Mouse (Mus musculus) E14TG2a.4 (cell line): ENCODE data around the gene Tmem174.

Experiments
- H3K27me3 ChIP-seq: 2 replicates; pipeline ENCODE4 v1.6.1; 2014; ENCODE audit warnings: low read length, control low read depth; ENCODE audit not compliant: insufficient read depth
- H3K36me3 ChIP-seq: 2 replicates; pipeline ENCODE4 v1.6.1; 2014; ENCODE audit warnings: low read length, control low read depth; ENCODE audit not compliant: insufficient read depth
- H3K4me1 ChIP-seq: replicated peaks from 2 replicates; pipeline ENCODE4 v1.6.1; 2014; ENCODE audit warnings: low read depth, low read length, control low read depth
- H3K4me3 ChIP-seq: replicated peaks from 2 replicates; pipeline ENCODE4 v1.5.1; 2014; ENCODE audit warnings: mild to moderate bottlenecking, low read length
- H3K9me3 ChIP-seq: 2 replicates; pipeline ENCODE4 v1.6.1; 2014; ENCODE audit warnings: low read length, control low read depth
- CTCF ChIP-seq: conservative IDR thresholded peaks from 2 replicates; pipeline ENCODE4 v1.5.1; 2014; ENCODE audit warnings: low read length
- NANOG ChIP-seq: IDR thresholded peaks from 2 replicates; pipeline ENCODE4 v1.6.1; 2014; ENCODE audit warnings: borderline replicate concordance, low read length, mixed read lengths
- POU5F1 ChIP-seq: IDR thresholded peaks from 2 replicates; pipeline ENCODE4 v1.6.1; 2014; ENCODE audit warnings: low read length, borderline replicate concordance

The Tmem174 gene

DNA sequence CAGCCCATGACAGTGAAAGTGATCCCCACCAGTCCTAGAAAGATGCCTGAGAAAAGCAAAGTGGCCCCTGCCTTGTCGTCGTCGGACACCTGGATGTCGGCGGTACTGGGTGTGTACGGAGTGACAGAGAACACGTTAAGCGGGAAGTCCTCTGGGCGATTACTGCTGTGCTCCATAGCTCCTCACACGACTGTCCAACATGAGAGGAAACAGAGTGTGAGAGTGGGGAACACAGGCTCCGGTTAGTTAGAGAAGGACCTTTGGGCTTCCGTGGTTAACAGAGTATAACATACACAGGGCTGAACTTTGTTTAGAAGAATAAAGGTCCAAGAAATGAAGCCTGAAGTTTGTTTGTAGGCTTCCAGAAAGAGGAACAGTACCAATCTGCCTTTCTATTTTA, at the start of gene Tmem174:
Tmem174 (minus strand) TSS at position 266 of the 400 bp plus-strand sequence.
- Histone ChIP-seq H3K4me1 (peaks cover 5% of the 10 kb centered on the region; the same call in 1 of the 2 replicates), H3K9me3 (peaks cover 13% of the 10 kb centered on the region)
- no peak for TF ChIP-seq NANOG
- no peak for TF ChIP-seq CTCF
- TF ChIP-seq POU5F1: no peak

DNA sequence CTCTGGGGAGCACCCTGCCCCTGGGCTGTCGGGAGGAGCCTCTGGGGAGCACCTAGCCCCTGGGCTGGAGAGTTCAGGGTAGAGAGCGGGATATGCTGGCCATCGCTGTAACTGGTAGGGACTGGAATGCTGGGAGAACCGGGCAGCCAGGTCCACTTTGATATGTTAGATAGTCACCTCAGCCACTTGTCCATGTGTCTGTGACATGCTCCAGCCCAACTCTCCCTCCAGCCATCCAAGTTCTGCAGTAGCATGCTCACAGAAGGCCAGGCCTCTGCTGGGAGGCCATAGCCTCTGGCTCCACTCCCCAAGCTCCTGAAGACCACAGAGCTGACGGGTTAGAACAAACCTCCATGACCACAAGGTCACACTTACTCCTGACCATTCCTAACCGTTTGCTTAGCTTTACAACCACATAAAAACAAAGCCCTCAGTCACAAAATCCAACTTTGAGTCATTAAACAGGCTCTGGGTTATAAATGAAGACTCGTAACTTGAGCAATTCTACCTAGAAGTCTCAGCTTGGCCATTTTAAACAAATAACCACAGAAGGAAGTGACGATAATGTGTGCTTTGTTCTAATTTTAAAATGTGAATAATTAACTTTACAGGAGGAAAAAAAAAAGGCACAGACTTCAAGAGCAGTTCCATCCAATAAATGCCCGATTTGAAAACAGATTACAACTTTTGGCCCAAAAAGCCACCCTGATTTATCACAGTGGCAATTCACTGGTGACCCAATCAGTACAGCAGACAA, 47.1 kb upstream of the Tmem174 start:
- Histone ChIP-seq H3K27me3 (peaks cover 6% of the 10 kb centered on the region; the same call in 1 of the 2 replicates), H3K4me3 (no peak overlapping the region), H3K36me3 (no peaks in the 10 kb centered on the region), H3K9me3 (no peaks in the 10 kb centered on the region), H3K4me1 (no peaks in the 10 kb centered on the region)
- TF ChIP-seq NANOG: no peak
- no peak for TF ChIP-seq CTCF
- TF ChIP-seq POU5F1: no peak

More for the DNA sequence above, at the start of gene Tmem174:
- Histone ChIP-seq H3K27me3 (peaks cover 20% of the 10 kb centered on the region), H3K36me3 (no peaks in the 10 kb centered on the region), H3K4me3 (peak within 1 kb of the TSS; percentile 39)

DNA sequence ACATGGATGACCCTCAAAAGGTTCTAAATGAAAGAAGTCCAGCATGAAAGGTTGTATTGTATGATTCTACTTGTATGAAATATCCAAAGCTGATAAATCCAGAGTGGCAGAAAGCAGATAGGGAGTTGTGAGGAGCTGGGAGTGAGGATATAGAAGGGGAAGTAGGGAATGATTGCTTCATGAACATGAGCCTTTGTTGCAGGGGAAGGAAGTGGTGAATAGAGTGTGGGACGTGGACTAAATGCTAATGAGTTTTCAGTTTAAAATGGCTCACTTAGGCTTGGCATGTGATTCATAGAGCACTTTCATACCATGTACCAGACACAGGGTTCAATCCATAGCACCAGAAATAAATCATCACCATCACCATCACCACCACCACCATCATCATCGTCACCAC, 46.2 kb upstream of the Tmem174 start:
- H3K4me1 ChIP-seq: no peaks in the 10 kb centered on the region
- no peaks in the 10 kb centered on the region for H3K36me3 ChIP-seq
- H3K9me3 ChIP-seq: no peaks in the 10 kb centered on the region
- TF ChIP-seq NANOG (no peak), POU5F1 (no peak), CTCF (no peak)
- peaks cover 14% of the 10 kb centered on the region; the same call in 1 of the 2 replicates for H3K27me3 ChIP-seq
- H3K4me3 ChIP-seq: no peak overlapping the region

DNA sequence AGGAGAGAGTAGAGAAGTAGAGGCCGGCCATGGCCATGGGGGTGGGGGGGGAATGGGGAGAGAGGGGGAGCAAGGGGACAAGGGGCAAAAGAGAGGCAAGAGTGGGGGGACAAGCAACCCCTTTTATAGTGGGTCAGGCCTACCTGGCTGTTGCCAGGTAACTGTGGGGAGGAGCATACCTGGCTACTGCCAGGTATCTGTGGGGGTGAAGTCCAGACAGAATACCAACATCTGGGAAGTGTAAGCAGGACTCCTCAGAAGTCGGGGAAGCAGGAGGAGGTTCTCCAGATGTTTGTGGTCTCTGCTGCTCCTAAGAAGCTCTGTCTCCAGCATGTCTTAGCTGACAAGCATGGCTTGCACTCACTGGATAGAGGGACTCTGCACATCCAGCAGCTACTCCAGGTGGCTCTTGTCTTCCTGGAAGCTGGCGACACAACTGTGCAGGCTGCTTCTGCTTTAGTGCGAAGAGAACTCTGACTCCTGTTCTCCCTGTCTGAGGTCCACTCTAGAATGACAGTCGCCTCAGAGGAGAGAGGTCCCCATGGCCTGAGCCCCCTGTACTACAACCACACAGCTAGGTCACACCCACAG, 43.4 kb upstream of the Tmem174 start:
- Histone ChIP-seq H3K4me1 (no peaks in the 10 kb centered on the region), H3K27me3 (peaks cover 19% of the 10 kb centered on the region; the same call in 1 of the 2 replicates), H3K36me3 (no peaks in the 10 kb centered on the region), H3K9me3 (no peaks in the 10 kb centered on the region), H3K4me3 (no peak overlapping the region)
- TF ChIP-seq NANOG (no peak), POU5F1 (no peak), CTCF (no peak)

DNA sequence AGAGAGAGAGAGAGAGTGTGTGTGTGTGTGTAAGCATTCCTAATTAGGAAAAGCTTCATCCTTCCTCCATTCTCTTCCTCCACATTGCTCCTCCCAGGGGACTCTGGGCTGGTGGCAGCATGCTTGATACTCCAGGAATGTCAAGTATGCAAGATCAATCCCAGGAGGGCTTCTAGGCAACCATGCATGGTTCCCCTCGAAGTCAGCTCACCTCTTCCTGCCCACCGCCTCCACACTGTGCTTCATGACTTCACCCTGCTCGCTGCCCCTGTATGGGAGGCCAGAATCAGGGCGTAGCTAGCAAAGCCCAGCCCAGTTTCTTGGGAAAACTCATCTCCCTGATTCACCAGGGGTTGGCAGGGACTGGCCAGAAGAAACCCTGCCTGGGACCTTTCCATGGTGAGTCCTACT, 42.4 kb upstream of the Tmem174 start:
- Histone ChIP-seq H3K27me3 (peaks cover 19% of the 10 kb centered on the region; the same call in 1 of the 2 replicates), H3K9me3 (no peaks in the 10 kb centered on the region), H3K4me3 (no peak overlapping the region), H3K4me1 (no peaks in the 10 kb centered on the region), H3K36me3 (no peaks in the 10 kb centered on the region)
- TF ChIP-seq NANOG (no peak), POU5F1 (no peak), CTCF (no peak)

DNA sequence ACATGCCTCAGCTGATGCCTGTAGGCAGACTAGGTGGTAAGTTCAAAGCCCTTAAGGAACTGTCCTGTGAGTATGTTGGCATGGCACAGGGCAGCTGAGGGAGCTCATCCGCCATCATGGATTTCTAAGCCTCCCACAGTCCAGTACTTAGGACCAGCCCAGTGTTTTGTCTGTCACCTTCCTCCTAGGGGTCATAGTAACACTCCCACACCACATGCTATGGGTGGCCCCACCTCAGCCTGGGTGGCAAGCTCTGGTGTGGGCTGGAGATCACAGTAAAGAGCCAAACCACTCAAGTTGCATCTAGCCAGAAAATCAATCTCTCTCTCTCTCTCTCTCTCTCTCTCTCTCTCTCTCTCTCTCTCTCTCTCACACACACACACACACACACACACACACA, 42.0 kb upstream of the Tmem174 start:
- Histone ChIP-seq H3K9me3 (no peaks in the 10 kb centered on the region), H3K36me3 (no peaks in the 10 kb centered on the region), H3K27me3 (peaks cover 19% of the 10 kb centered on the region; the same call in 1 of the 2 replicates), H3K4me1 (no peaks in the 10 kb centered on the region), H3K4me3 (no peak overlapping the region)
- TF ChIP-seq POU5F1: no peak
- no peak for TF ChIP-seq NANOG
- no peak for TF ChIP-seq CTCF

DNA sequence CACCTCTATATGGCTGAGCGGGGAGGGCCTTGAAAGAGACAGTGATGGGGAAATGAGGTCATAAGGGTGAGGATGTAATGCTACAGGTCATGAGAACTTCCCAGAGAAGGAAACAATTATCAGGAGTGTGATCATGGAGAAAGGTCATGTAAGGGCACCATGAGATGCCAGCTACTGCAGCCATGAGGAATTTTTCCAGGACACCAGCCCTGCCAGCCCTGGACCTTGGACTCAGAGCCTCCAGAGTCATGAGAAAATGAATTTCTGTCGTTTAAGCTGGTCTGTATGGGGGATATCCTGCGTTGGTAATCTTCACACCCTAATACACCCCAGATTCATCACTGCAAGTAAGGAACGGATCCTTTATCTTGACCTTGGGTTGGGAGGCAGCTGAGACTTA, 36.7 kb upstream of the Tmem174 start:
- TF ChIP-seq CTCF (no peak), NANOG (no peak), POU5F1 (no peak)
- Histone ChIP-seq H3K4me1 (no peaks in the 10 kb centered on the region), H3K27me3 (peaks cover 10% of the 10 kb centered on the region; the same call in 1 of the 2 replicates), H3K9me3 (no peaks in the 10 kb centered on the region), H3K36me3 (no peaks in the 10 kb centered on the region), H3K4me3 (no peak overlapping the region)

DNA sequence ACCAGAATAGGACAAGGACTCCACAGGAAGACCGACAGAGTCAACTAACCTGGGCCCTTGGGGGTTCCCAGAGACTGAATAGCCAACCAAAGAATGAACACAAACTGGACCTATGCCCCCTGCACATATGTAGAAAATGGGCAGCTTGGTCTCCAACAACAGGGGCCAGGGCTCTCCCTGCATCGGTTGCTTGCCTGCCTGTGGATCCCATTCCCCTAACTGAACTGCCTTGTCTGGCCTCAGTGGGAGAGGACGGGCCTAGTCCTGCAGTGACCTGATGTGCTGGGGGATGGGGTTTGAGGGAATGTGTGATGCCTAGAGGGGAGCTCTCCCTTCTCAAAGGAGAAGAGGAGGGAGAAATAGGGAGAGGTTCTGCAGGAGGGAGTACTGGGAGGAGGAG, 32.1 kb upstream of the Tmem174 start:
- Histone ChIP-seq H3K4me1 (no peaks in the 10 kb centered on the region), H3K36me3 (no peaks in the 10 kb centered on the region), H3K27me3 (peaks cover 2% of the 10 kb centered on the region; the same call in 1 of the 2 replicates), H3K4me3 (no peak overlapping the region), H3K9me3 (no peaks in the 10 kb centered on the region)
- TF ChIP-seq POU5F1: no peak
- no peak for TF ChIP-seq NANOG
- no peak for TF ChIP-seq CTCF

DNA sequence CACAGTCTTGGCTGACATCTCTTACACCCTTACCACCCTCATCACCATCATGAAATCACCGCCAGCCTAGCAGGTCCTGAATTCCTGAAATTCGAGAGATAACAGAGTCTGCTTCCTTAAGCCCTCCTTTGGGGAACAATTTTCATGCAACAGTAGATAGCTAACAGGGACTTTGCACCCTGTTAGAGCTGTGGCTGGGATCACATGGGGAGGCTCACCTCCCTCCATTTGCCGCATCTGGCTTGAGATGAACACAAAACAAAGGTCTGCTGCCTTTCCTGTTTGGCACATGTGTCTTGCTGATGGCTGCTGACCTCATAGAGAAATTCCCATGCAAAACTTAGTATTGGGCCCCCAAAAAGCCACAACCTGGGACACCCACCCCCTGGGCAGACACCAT, 30.1 kb upstream of the Tmem174 start:
- H3K4me1 ChIP-seq: no peaks in the 10 kb centered on the region
- H3K27me3 ChIP-seq: peaks cover 2% of the 10 kb centered on the region; the same call in 1 of the 2 replicates
- TF ChIP-seq CTCF (no peak), NANOG (no peak), POU5F1 (no peak)
- H3K4me3 ChIP-seq: no peak overlapping the region
- H3K9me3 ChIP-seq: peaks cover 5% of the 10 kb centered on the region
- H3K36me3 ChIP-seq: no peaks in the 10 kb centered on the region
